Mouse (Mus musculus): ENCODE measurements around the gene Arl3. TPM values are rescaled to one million over a fixed set of nuclear protein-coding genes. Genes with fewer than 3 reads are reported as not detected.

Gene Arl3
- polyA plus RNA-seq, 1 experiment, result 81.4 TPM

DNA sequence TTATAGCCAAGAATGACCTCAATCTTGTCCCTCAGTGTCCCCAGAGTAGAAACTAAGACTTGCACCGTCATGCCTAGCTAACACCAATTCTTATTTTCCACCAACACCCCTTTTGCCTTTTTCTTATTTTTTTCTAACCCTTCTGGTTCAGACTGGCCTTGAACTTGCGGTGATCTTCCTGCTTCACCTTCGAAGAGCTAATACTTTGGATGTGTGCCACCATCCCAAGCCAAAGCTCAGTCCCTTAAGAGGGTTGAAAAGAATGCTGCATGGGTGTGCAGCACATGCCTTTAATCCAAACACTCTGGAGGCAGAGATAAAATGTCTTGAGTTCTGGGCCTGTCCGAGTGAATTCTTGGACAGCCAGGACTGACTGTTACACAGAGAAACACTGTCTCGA, 62.6 kb downstream of the Arl3 start:
- Histone ChIP-seq H3K79me2 (ENCODE audit: control insufficient read depth, insufficient read depth) (peaks cover 88% of the 10 kb centered on the region), H3K27me3 (ENCODE audit: control insufficient read depth, insufficient read depth, insufficient read length) (no peaks in the 10 kb centered on the region), H3K36me3 (ENCODE audit: control insufficient read depth, insufficient read depth) (peaks cover 80% of the 10 kb centered on the region), H3K4me3 (ENCODE audit: insufficient read depth, poor library complexity, severe bottlenecking) (no peak overlapping the region), H3K79me3 (ENCODE audit: low read depth) (peaks cover 71% of the 10 kb centered on the region), H3ac (ENCODE audit: control insufficient read depth, insufficient read length, low read depth) (no peak overlapping the region)
- no peak for TF ChIP-seq MYOD1 (IDR thresholded peaks at IDR 0.05; ENCODE audit: control insufficient read depth, insufficient read length, low read depth)
- no peak for TF ChIP-seq CEBPB (IDR thresholded peaks at IDR 0.05; ENCODE audit: low read depth)
- no peak for TF ChIP-seq MAX (IDR thresholded peaks at IDR 0.05)
- TF ChIP-seq USF1 (IDR thresholded peaks at IDR 0.05; ENCODE audit: low read depth), result no peak

- Histone ChIP-seq H3K79me2 (ENCODE audit: control insufficient read depth, insufficient read depth) (peaks cover 94% of the 10 kb centered on the region), H3ac (ENCODE audit: control insufficient read depth, insufficient read length, low read depth) (no peak overlapping the region), H3K79me3 (ENCODE audit: low read depth) (peaks cover 77% of the 10 kb centered on the region), H3K27me3 (ENCODE audit: control insufficient read depth, insufficient read depth, insufficient read length) (no peaks in the 10 kb centered on the region), H3K4me3 (ENCODE audit: insufficient read depth, poor library complexity, severe bottlenecking) (no peak overlapping the region), H3K36me3 (ENCODE audit: control insufficient read depth, insufficient read depth) (peaks cover 80% of the 10 kb centered on the region)
- no peak for TF ChIP-seq CTCF (IDR thresholded peaks at IDR 0.05; ENCODE audit: control insufficient read depth, insufficient read depth, insufficient read length)
- TF ChIP-seq CEBPB (IDR thresholded peaks at IDR 0.05; ENCODE audit: low read depth), result no peak
- no peak for TF ChIP-seq FOSL1 (IDR thresholded peaks at IDR 0.05; ENCODE audit: insufficient read depth, low read length, poor library complexity, severe bottlenecking)
- TF ChIP-seq MAX (IDR thresholded peaks at IDR 0.05), result no peak
- no peak for TF ChIP-seq USF1 (IDR thresholded peaks at IDR 0.05; ENCODE audit: low read depth)
- no peak for TF ChIP-seq MYOG (IDR thresholded peaks at IDR 0.05; ENCODE audit: control insufficient read depth, extremely low read depth, insufficient read length)
- TF ChIP-seq MYOD1 (IDR thresholded peaks at IDR 0.05; ENCODE audit: control insufficient read depth, insufficient read length, low read depth), result no peak
These were observed 63.3 kb downstream of the Arl3 start for GRCm38 (mm10) chr19:46509736-46510135.

DNA sequence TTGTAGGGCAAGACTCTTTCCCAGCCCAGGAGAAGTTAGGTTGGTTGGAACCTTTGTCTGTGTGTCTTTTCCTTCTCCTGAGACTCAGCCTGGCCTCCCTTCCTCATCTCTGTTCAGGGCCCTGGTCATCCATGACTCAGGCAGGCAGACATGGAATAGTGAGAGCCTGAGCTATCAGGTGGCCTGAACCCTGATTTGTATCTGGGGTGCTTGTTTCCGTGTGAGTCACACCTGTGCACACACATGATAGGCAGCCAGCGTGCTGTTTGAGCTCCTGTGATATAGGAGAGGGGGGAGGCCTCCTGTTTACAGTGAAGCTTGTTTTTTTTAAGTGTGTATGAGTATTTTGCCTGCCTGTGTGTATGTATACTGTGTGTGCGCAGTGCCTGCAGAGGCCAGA, 63.8 kb downstream of the Arl3 start:
- TF ChIP-seq CEBPB (IDR thresholded peaks at IDR 0.05; ENCODE audit: low read depth), result no peak
- TF ChIP-seq MYOD1 (IDR thresholded peaks at IDR 0.05; ENCODE audit: control insufficient read depth, insufficient read length, low read depth), result no peak
- peaks cover 95% of the 10 kb centered on the region for H3K79me2 ChIP-seq (ENCODE audit: control insufficient read depth, insufficient read depth)
- no peak overlapping the region for H3K4me3 ChIP-seq (ENCODE audit: insufficient read depth, poor library complexity, severe bottlenecking)
- H3K79me3 ChIP-seq (ENCODE audit: low read depth), result peaks cover 83% of the 10 kb centered on the region
- H3K27me3 ChIP-seq (ENCODE audit: control insufficient read depth, insufficient read depth, insufficient read length), result no peaks in the 10 kb centered on the region
- H3K36me3 ChIP-seq (ENCODE audit: control insufficient read depth, insufficient read depth), result peaks cover 79% of the 10 kb centered on the region
- H3ac ChIP-seq (ENCODE audit: control insufficient read depth, insufficient read length, low read depth), result no peak overlapping the region

DNA sequence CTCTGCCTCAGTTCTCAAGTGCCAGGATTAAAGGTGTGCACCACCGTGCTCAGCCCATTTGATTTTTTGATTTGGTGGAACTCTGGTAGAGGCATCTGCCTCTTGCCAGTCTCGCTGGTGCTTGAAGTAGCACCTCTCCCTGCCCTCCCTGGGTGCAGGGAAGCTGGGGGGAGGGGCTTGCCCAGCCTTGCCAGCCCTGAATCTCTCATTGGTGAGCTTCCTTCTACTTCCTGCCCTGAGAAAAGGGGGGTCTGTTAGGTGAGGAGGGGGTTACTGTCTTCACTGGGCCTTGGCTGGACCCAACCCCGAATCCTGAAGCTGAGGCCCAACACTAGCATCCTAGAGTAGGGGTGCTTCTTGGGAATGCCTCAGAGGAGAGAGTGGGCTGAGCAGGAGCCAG, 64.3 kb downstream of the Arl3 start:
- H3K27me3 ChIP-seq (ENCODE audit: control insufficient read depth, insufficient read depth, insufficient read length), result no peaks in the 10 kb centered on the region
- peaks cover 95% of the 10 kb centered on the region for H3K79me2 ChIP-seq (ENCODE audit: control insufficient read depth, insufficient read depth)
- peaks cover 74% of the 10 kb centered on the region for H3K36me3 ChIP-seq (ENCODE audit: control insufficient read depth, insufficient read depth)
- H3K4me3 ChIP-seq (ENCODE audit: insufficient read depth, poor library complexity, severe bottlenecking), result no peak overlapping the region
- peaks cover 84% of the 10 kb centered on the region for H3K79me3 ChIP-seq (ENCODE audit: low read depth)
- H3ac ChIP-seq (ENCODE audit: control insufficient read depth, insufficient read length, low read depth), result no peak overlapping the region
- TF ChIP-seq CTCF (IDR thresholded peaks at IDR 0.05; ENCODE audit: control insufficient read depth, insufficient read depth, insufficient read length) (no peak), MAX (IDR thresholded peaks at IDR 0.05) (no peak), MYOG (IDR thresholded peaks at IDR 0.05; ENCODE audit: control insufficient read depth, extremely low read depth, insufficient read length) (no peak), CEBPB (IDR thresholded peaks at IDR 0.05; ENCODE audit: low read depth) (no peak), MYOD1 (IDR thresholded peaks at IDR 0.05; ENCODE audit: control insufficient read depth, insufficient read length, low read depth) (no peak), USF1 (IDR thresholded peaks at IDR 0.05; ENCODE audit: low read depth) (no peak), FOSL1 (IDR thresholded peaks at IDR 0.05; ENCODE audit: insufficient read depth, low read length, poor library complexity, severe bottlenecking) (no peak)

DNA sequence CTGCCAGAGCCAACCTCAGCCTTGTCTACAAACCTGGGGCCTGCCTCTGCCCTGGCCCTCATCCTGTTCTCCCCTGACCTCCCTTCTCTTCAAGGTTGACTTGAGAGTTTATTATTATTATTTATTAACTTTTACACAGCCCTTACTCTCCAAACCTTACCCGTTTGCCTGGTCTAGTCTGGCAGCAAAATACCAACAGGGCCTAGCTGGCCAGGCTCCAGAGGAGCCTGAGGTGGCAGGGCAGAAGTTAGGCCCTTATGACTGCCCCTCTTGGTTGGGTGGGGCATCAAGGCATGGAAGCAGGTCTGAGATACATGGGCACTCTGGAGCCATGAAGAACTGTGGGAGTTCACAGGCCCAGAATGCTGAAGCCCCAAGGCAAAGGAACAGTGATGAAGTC, 65.2 kb downstream of the Arl3 start:
- Histone ChIP-seq H3K27me3 (ENCODE audit: control insufficient read depth, insufficient read depth, insufficient read length) (no peaks in the 10 kb centered on the region), H3K36me3 (ENCODE audit: control insufficient read depth, insufficient read depth) (peaks cover 69% of the 10 kb centered on the region), H3K79me2 (ENCODE audit: control insufficient read depth, insufficient read depth) (peaks cover 100% of the 10 kb centered on the region), H3ac (ENCODE audit: control insufficient read depth, insufficient read length, low read depth) (no peak overlapping the region), H3K4me3 (ENCODE audit: insufficient read depth, poor library complexity, severe bottlenecking) (no peak overlapping the region), H3K79me3 (ENCODE audit: low read depth) (peaks cover 88% of the 10 kb centered on the region)
- TF ChIP-seq CTCF (IDR thresholded peaks at IDR 0.05; ENCODE audit: control insufficient read depth, insufficient read depth, insufficient read length) (no peak), USF1 (IDR thresholded peaks at IDR 0.05; ENCODE audit: low read depth) (no peak), MYOD1 (IDR thresholded peaks at IDR 0.05; ENCODE audit: control insufficient read depth, insufficient read length, low read depth) (no peak), MAX (IDR thresholded peaks at IDR 0.05) (no peak), CEBPB (IDR thresholded peaks at IDR 0.05; ENCODE audit: low read depth) (no peak), MYOG (IDR thresholded peaks at IDR 0.05; ENCODE audit: control insufficient read depth, extremely low read depth, insufficient read length) (no peak), FOSL1 (IDR thresholded peaks at IDR 0.05; ENCODE audit: insufficient read depth, low read length, poor library complexity, severe bottlenecking) (no peak)

DNA sequence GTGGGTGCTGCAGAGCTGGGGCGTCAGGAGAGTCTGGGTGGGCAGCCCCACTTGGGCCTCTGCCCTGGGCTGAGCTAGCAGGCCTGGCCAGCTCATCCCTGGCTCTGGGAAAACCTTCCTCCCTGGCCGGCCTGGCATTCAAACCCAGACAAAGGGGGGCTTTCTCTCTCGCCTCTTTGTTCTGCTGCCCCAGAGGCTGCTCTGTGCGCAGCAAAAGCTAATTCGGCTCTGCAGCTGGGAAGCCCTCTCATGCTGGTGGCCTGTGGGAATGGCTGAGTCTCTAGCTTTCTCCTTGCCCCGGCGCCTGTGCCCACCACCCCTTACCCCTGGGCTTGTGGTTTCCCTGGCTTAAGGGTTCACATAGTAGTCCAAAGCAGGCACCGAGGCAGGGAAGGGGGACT, 65.8 kb downstream of the Arl3 start:
- Histone ChIP-seq H3K79me2 (ENCODE audit: control insufficient read depth, insufficient read depth) (peaks cover 100% of the 10 kb centered on the region), H3ac (ENCODE audit: control insufficient read depth, insufficient read length, low read depth) (no peak overlapping the region), H3K36me3 (ENCODE audit: control insufficient read depth, insufficient read depth) (peaks cover 63% of the 10 kb centered on the region), H3K79me3 (ENCODE audit: low read depth) (peaks cover 90% of the 10 kb centered on the region), H3K4me3 (ENCODE audit: insufficient read depth, poor library complexity, severe bottlenecking) (no peak overlapping the region), H3K27me3 (ENCODE audit: control insufficient read depth, insufficient read depth, insufficient read length) (no peaks in the 10 kb centered on the region)
- TF ChIP-seq MYOG (IDR thresholded peaks at IDR 0.05; ENCODE audit: control insufficient read depth, extremely low read depth, insufficient read length) (no peak), FOSL1 (IDR thresholded peaks at IDR 0.05; ENCODE audit: insufficient read depth, low read length, poor library complexity, severe bottlenecking) (no peak), MYOD1 (IDR thresholded peaks at IDR 0.05; ENCODE audit: control insufficient read depth, insufficient read length, low read depth) (no peak)

All from C2C12 (cell line).